Mouse (Mus musculus) limb, embryonic 12.5 days (tissue): ENCODE results near the gene Polr2i. TPM values are rescaled to one million over a fixed set of nuclear protein-coding genes. Genes with fewer than 3 reads are reported as not detected.

Experiments used
- ATAC-seq: fragments of 200-750 bp; cut with Nextera tagmentation; 2 replicates; pipeline ENCODE4 v1.8.0; 2017; ENCODE audit warnings: low read depth, moderate TSS enrichment; ENCODE audit not compliant: insufficient number of reproducible peaks, insufficient read depth, low FRiP score, low TSS enrichment
- H3K27ac ChIP-seq: fragments of 300-500 bp; sonication (generic); 2 replicates; pipeline ENCODE4 v1.5.1; 2016; ENCODE audit warnings: mild to moderate bottlenecking, moderate library complexity
- H3K27me3 ChIP-seq: fragments of 300-500 bp; sonication (generic); 2 replicates; pipeline ENCODE4 v1.6.1; 2016; ENCODE audit warnings: mild to moderate bottlenecking, moderate library complexity
- H3K36me3 ChIP-seq: fragments of 300-500 bp; sonication (generic); 2 replicates; pipeline ENCODE4 v1.6.1; 2016; ENCODE audit warnings: mild to moderate bottlenecking, moderate library complexity
- H3K4me1 ChIP-seq: fragments of 300-500 bp; sonication (generic); replicated peaks from 2 replicates; pipeline ENCODE4 v1.6.1; 2016
- H3K4me2 ChIP-seq: fragments of 300-500 bp; sonication (generic); 2 replicates; pipeline ENCODE4 v1.6.1; 2016; ENCODE audit warnings: mild to moderate bottlenecking, moderate library complexity
- H3K4me3 ChIP-seq: fragments of 300-500 bp; sonication (generic); replicated peaks from 2 replicates; pipeline ENCODE4 v1.5.1; 2016; ENCODE audit warnings: mild to moderate bottlenecking
- H3K9ac ChIP-seq: fragments of 300-500 bp; sonication (generic); replicated peaks from 2 replicates; pipeline ENCODE4 v1.6.1; 2016; ENCODE audit warnings: mild to moderate bottlenecking, moderate library complexity
- H3K9me3 ChIP-seq: fragments of 300-500 bp; sonication (generic); 2 replicates; pipeline ENCODE4 v1.6.1; 2016; ENCODE audit warnings: mild to moderate bottlenecking, moderate library complexity
- WGBS: fragments of 180-500 bp; shearing (Covaris S2); methylation state at CpG from one replicate; pipeline ENCODE4 v1.1.7; 2016; 5-methylcytosine and 5-hydroxymethylcytosine counted together
- polyA plus RNA-seq: library from polyadenylated mRNA; unstranded; fragments of >200 nt; fragmentation: Nextera tagmentation; extraction: Ambion mirVana; gene quantifications from 2 replicates; pipeline ENCODE4 v1.2.1, GENCODE M21; 2016

Polr2i gene
- polyA plus RNA-seq, 1 experiment from 2014 or later = 182 TPM

DNA sequence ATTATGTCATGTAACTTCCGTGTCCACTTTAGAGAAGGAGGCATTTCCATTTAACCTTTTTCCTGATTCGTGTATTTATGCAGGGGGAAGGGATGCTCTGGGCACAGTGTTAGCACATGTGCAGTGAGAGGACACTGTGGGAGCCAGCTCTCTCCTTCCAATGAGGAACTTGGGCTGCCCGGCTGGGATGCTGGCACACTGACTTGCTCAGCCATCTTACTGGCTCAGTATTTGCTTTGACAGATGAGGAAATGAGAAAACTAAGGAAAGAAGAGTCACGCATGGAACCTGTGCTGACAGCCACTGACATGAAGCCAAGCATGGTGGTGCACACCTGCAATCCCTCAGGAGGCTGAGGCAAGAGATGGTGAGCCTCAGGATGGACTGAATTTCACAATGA lies 37.9 kb downstream of the Polr2i start:
- no peak for ATAC-seq
- 0 out of 2 replicates have a peak overlapping the region, but pooled peaks have one; percentile 8 for H3K9ac ChIP-seq
- peaks cover 51% of the 10 kb centered on the region for H3K36me3 ChIP-seq
- no peaks in the 10 kb centered on the region for H3K27me3 ChIP-seq
- H3K4me3 ChIP-seq = no peak overlapping the region
- no peak overlapping the region for H3K27ac ChIP-seq
- H3K4me2 ChIP-seq = no peak overlapping the region
- no peaks in the 10 kb centered on the region for H3K4me1 ChIP-seq
- H3K9me3 ChIP-seq = no peaks in the 10 kb centered on the region
- 90% methylated on average over 4 of the region's 4 CpGs for WGBS

DNA sequence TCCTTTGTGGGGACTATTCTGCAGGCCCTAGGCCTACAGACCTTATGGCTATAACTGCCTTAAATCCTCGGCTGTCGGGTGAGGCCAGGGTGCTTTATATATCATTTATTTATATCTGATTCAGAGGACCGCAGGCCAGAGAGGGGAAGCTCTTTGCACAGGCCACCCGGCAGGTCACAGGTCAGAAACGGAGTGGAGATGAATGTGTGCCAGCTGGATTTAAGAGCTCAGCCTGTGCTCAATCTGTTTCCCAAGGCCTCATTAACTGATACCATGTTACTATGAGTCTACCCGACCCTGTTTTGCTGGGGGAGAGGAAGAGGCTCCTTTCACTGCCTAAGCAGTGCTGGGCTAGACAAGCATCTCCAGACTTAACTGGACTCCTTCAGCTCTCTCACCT lies 42.6 kb downstream of the Polr2i start:
- Histone ChIP-seq H3K9ac (no peak overlapping the region), H3K4me1 (peaks cover 2% of the 10 kb centered on the region; the same call in 1 of the 2 replicates), H3K36me3 (peaks cover 30% of the 10 kb centered on the region), H3K4me3 (no peak overlapping the region), H3K9me3 (no peaks in the 10 kb centered on the region), H3K27me3 (no peaks in the 10 kb centered on the region), H3K4me2 (no peak overlapping the region), H3K27ac (no peak overlapping the region)
- ATAC-seq = no peak
- 65% methylated on average over 6 of the region's 6 CpGs for WGBS

DNA sequence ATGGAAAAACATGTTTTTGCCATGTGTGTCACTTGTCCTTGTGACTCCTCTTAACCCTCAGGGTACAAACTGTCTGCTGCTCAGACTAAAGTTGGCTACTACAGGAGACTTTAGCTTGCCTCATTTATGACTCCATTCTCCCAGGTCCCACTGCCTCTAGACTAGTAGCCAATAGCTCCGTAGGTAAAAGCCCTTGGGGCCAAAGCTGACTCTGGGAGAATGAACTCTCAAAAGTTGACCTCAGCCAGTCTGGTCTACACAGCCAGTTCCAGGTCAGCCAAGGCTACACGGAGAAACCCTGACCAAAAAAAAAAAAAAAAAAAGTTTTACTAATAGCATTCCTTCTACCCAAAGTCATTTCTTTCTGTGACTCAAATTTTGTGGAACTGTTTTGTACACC lies 47.2 kb downstream of the Polr2i start:
- WGBS = 47% methylated on average over 2 of the region's 2 CpGs
- no peak for ATAC-seq
- Histone ChIP-seq H3K36me3 (no peaks in the 10 kb centered on the region), H3K9me3 (no peaks in the 10 kb centered on the region), H3K4me1 (peaks cover 14% of the 10 kb centered on the region), H3K27me3 (no peaks in the 10 kb centered on the region), H3K27ac (no peak overlapping the region), H3K9ac (no peak overlapping the region), H3K4me3 (no peak overlapping the region), H3K4me2 (peak overlapping the region; percentile 82; the same call in 1 of the 2 replicates)

DNA sequence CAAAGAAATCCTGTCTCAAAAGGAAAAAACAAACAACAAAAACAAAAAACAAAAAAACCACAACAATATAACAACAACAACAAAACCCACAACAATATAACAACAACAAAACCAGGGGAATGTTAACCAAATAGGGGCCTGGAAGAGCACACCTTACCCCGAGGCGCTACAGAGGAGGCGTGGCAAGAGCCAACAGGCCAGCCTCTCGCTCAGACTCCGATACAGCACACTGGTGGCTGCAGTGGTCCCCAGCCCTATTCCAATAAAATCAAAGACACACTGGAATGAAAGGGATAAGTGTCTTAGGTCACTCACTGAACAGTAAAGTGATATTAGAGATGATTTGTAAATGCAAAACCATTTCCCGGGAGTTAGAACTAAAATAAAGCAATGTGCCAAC lies 47.8 kb downstream of the Polr2i start:
- H3K27ac ChIP-seq = peak overlapping the region; percentile 95
- no peaks in the 10 kb centered on the region for H3K36me3 ChIP-seq
- H3K9ac ChIP-seq = peak overlapping the region; percentile 57
- H3K4me3 ChIP-seq = peak overlapping the region; percentile 78
- no peak for ATAC-seq
- no peaks in the 10 kb centered on the region for H3K27me3 ChIP-seq
- 1% methylated on average over 6 of the region's 6 CpGs for WGBS
- no peaks in the 10 kb centered on the region for H3K9me3 ChIP-seq
- peaks cover 14% of the 10 kb centered on the region for H3K4me1 ChIP-seq
- H3K4me2 ChIP-seq = peak overlapping the region; percentile 82

DNA sequence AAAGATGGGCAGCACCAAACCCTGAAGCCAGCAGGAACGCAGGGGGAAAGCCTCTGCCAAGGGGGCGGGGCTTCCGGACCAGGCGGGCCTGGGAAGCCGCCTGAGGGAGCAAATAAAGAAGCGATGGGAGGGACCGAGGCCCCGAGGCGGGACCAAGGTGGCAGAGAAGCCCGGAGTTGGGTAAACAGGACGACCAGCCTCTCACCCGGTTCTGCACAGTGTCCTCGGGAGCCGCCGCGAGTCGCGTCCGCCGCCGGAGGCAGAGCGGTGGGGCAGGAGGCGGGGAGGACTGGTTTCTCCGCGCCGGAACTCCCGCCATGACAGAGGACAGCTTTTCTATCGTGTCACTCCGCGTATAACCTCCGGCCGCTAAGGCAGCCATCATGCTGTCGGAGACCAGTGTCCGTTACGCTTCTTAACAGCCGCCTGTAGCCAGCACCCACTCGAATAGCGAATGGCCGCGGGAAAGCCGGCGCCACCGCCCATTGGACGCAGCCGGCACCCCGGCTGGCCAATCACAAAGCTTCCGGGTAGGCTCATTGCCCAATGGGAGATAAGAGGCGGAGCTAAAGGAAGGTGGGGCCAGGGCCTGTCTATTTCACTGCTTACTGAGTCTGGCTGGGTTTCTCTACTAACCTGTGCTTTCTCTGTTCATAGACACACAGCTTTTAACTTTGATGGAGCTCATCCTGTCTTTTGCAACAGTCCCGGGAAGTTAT lies 48.4 kb downstream of the Polr2i start, which contains the start of the genes Thap8 and Wdr62:
Gene Thap8 (plus strand): TSS at position 144 of the 719 bp plus-strand sequence.
Gene Wdr62 (minus strand): TSS at position 469 of the 719 bp plus-strand sequence.
- Histone ChIP-seq H3K4me2 (peak within 1 kb of the TSS; percentile 82), H3K4me1 (peaks cover 14% of the 10 kb centered on the region), H3K27me3 (no peaks in the 10 kb centered on the region), H3K4me3 (peak within 1 kb of the TSS; percentile 78), H3K36me3 (no peaks in the 10 kb centered on the region), H3K9ac (peak within 1 kb of the TSS; percentile 57), H3K27ac (peak within 1 kb of the TSS; percentile 95), H3K9me3 (no peaks in the 10 kb centered on the region)
- peak; percentile 91 for ATAC-seq
- WGBS = under 1% methylated on average over 48 of the region's 49 CpGs

DNA sequence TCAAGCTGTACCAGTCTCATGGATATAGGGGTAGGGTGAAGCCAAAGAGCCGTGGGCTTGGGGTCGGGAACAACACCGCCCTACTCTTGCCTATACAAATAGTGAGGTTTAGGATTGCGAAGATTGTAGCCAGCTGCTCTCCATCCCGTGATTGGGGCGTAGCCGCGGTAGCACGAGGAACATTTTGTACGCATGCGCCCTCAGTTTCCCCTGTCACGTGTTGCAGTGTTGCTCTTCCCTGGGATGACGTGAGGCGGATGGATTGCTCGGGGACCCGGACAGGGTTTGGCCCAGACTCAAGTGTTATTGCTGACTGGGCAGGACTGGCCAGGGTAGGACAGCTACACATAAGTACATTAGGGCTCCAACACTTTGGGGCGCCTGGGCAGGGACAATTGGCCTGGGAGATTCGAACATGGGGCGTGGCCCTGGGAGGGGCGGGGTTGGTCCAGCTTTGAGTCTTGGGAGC lies 49.0 kb downstream of the Polr2i start:
- ATAC-seq = peak; percentile 85

DNA sequence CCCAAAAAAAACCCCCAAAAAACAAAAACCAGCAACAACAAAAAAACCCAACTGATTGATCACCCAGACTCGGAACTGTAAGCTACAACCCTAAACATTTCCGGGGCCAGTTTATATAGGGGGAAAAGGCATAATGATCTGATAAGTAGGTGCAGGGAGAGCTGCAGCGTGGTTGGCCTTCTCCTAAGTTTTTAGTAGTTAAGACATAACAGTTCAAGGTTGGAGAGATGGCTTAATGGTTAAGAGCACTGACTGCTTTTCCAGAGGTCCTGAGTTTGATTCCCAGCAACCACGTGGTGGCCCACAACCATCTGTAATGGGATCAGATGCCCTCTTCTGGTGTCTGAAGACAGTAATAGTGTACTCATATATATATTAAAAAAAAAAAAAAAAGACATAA lies 49.8 kb downstream of the Polr2i start:
- Histone ChIP-seq H3K9ac (no peak overlapping the region), H3K4me2 (peak overlapping the region; percentile 82; the same call in 1 of the 2 replicates), H3K27me3 (0 out of 2 replicates have a peak, but pooled peaks cover 2% of the 10 kb centered on the region), H3K4me1 (peaks cover 14% of the 10 kb centered on the region), H3K9me3 (no peaks in the 10 kb centered on the region), H3K36me3 (no peaks in the 10 kb centered on the region), H3K4me3 (peak overlapping the region; percentile 78; the same call in 1 of the 2 replicates), H3K27ac (no peak overlapping the region)
- 69% methylated on average over 4 of the region's 4 CpGs for WGBS
- ATAC-seq = no peak

More for the DNA sequence above, 49.0 kb downstream of the Polr2i start:
- H3K36me3 ChIP-seq = no peaks in the 10 kb centered on the region
- H3K9ac ChIP-seq = peak overlapping the region; percentile 44
- H3K27me3 ChIP-seq = no peaks in the 10 kb centered on the region
- peak overlapping the region; percentile 82 for H3K4me2 ChIP-seq
- H3K27ac ChIP-seq = peak overlapping the region; percentile 95
- H3K9me3 ChIP-seq = no peaks in the 10 kb centered on the region
- peak overlapping the region; percentile 78 for H3K4me3 ChIP-seq
- under 1% methylated on average over 20 of the region's 20 CpGs for WGBS
- peaks cover 14% of the 10 kb centered on the region for H3K4me1 ChIP-seq

DNA sequence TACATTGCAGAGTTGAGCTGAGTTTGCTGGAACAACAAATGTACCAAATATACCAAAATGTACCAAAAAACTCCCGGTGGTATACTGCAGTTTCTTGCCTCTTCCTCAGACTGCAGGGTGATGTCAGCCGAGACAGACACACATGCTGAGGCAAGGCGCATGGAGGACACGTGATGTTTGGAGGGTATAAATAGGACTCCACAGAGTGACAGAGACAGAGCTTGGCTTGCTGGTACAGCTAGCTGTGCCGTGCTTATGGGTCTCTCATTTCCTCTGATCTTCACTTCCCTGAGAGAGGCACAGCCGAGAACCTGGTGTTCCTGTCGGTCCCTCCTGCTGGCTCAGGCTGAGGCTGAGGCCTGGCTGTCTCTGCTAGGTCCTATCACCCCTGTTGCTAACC lies 51.0 kb downstream of the Polr2i start:
- WGBS = 80% methylated on average over 7 of the region's 7 CpGs
- no peak overlapping the region for H3K27ac ChIP-seq
- peaks cover 2% of the 10 kb centered on the region; the same call in 1 of the 2 replicates for H3K27me3 ChIP-seq
- no peak overlapping the region for H3K4me3 ChIP-seq
- H3K36me3 ChIP-seq = no peaks in the 10 kb centered on the region
- no peaks in the 10 kb centered on the region for H3K9me3 ChIP-seq
- ATAC-seq = no peak
- peaks cover 14% of the 10 kb centered on the region for H3K4me1 ChIP-seq
- no peak overlapping the region for H3K9ac ChIP-seq
- no peak overlapping the region for H3K4me2 ChIP-seq

Other genes with a start within 250 kb of the Polr2i start
- gene Zfp568, start 248.0 kb upstream of the Polr2i start, polyA plus RNA-seq = 31.5 and 33.0 TPM in 2 replicates
- 4.7 and 4.8 TPM in 2 replicates for gene Zfp14, start 180.6 kb upstream of the Polr2i start, polyA plus RNA-seq
- gene Zfp82, start 159.0 kb upstream of the Polr2i start, polyA plus RNA-seq = 6.8 and 7.1 TPM in 2 replicates
- 3.4 and 3.7 TPM in 2 replicates for gene Gm26920, start 141.5 kb upstream of the Polr2i start, polyA plus RNA-seq
- 17.0 and 25.0 TPM in 2 replicates for gene Zfp566, start 141.4 kb upstream of the Polr2i start, polyA plus RNA-seq
- gene Zfp260, start 137.2 kb upstream of the Polr2i start, polyA plus RNA-seq = 138 and 146 TPM in 2 replicates
- gene Zfp382, start 110.0 kb upstream of the Polr2i start, polyA plus RNA-seq = 11.8 and 16.7 TPM in 2 replicates
- gene Zfp146, start 62.2 kb upstream of the Polr2i start, polyA plus RNA-seq = 19.1 and 23.0 TPM in 2 replicates
- 2.4 and 2.9 TPM in 2 replicates for gene Cox7a1, start 47.8 kb upstream of the Polr2i start, polyA plus RNA-seq
- gene Capns1, start 33.1 kb upstream of the Polr2i start, polyA plus RNA-seq = 75.6 and 77.9 TPM in 2 replicates
- 214 and 222 TPM in 2 replicates for gene Tbcb, start 324 bp downstream of the Polr2i start, polyA plus RNA-seq
- gene Ovol3, start 3.8 kb downstream of the Polr2i start, polyA plus RNA-seq = not detected in 2 replicates
- 0.15 and 0.26 TPM in 2 replicates for gene Thap8, start 48.1 kb downstream of the Polr2i start, polyA plus RNA-seq
- gene Wdr62, start 48.5 kb downstream of the Polr2i start, polyA plus RNA-seq = 9.7 and 10.6 TPM in 2 replicates
- gene Clip3, start 59.8 kb downstream of the Polr2i start, polyA plus RNA-seq = 39.7 and 46.6 TPM in 2 replicates
- 101 TPM in 2 replicates for gene Alkbh6, start 76.8 kb downstream of the Polr2i start, polyA plus RNA-seq
- 84.6 and 98.6 TPM in 2 replicates for gene Syne4, start 82.9 kb downstream of the Polr2i start, polyA plus RNA-seq
- 0.97 and 5.0 TPM in 2 replicates for gene E130208F15Rik, start 89.8 kb downstream of the Polr2i start, polyA plus RNA-seq
- 20.7 and 23.6 TPM in 2 replicates for gene Sdhaf1, start 91.9 kb downstream of the Polr2i start, polyA plus RNA-seq
- gene Lrfn3, start 130.8 kb downstream of the Polr2i start, polyA plus RNA-seq = 6.2 and 6.6 TPM in 2 replicates
- gene Tyrobp, start 181.8 kb downstream of the Polr2i start, polyA plus RNA-seq = 14.1 and 19.6 TPM in 2 replicates
- 0.77 TPM in 1 of 2 replicates, not detected in the other for gene Hcst, start 187.9 kb downstream of the Polr2i start, polyA plus RNA-seq
- gene Nfkbid, start 189.8 kb downstream of the Polr2i start, polyA plus RNA-seq = 1.2 and 1.3 TPM in 2 replicates
- 32.5 and 33.9 TPM in 2 replicates for gene Aplp1, start 213.6 kb downstream of the Polr2i start, polyA plus RNA-seq
- 0.29 and 0.65 TPM in 2 replicates for gene Kirrel2, start 225.7 kb downstream of the Polr2i start, polyA plus RNA-seq
- 0.10 TPM in 1 of 2 replicates, not detected in the other for gene Nphs1, start 226.4 kb downstream of the Polr2i start, polyA plus RNA-seq